Mouse (Mus musculus) liver (tissue): ENCODE data around the gene Rab40b.
"Not testable (repeated sequence)": the region's sequence is repeated elsewhere in the genome, so short reads cannot be mapped to it uniquely, and the experiment has no call there.

Experiments used
- DNase-seq: peaks from one replicate; pipeline ENCODE4 v3.0.0-alpha.2; 2020; ENCODE audit warnings: mixed read lengths

Rab40b gene

DNA sequence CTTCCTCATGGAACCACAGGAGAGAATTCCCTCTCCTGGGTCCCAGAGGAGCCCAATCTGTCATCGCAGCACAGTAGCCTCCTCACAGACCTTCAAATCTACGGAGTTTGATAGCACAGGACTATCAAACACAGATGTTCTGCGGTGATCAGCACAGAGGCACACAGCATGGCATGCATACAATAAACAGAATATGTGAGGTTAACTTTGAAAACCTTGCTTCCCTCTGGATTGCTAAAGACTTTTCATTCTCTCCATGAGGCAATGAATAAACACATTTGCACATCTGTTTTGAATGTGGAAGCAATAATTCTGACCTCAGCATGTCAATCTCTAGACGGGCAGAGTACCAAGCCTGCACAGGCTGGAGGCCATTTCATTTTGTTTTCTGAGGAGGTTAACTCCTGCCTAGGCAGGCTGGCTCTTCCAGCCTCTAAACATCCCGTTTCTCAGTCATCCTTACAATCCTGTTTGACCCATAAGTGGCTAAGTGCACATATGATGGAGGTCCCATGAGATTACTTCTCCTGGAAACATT lies 20.8 kb downstream of the Rab40b start:
- DNase-seq, result no peak

DNA sequence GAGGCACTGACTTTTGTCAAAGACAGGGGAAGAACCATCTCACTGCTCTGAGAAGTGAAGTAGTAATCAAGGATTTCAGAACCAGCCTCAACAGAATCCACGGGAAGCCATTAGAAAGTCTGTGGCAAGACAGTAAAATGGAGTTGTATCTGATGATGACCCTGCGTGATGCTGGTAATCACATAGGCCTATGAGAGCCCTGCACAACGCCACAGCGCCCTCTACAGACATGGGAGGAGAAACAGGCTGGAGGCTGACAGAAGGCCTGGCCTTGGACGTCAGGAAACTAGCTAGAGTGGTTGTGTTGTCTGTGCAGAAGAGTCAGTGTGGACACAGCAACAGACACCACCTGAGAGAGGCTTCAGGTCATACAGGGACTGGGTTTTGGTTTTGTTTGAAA lies 25.8 kb downstream of the Rab40b start:
- DNase-seq, result peak; percentile 68

DNA sequence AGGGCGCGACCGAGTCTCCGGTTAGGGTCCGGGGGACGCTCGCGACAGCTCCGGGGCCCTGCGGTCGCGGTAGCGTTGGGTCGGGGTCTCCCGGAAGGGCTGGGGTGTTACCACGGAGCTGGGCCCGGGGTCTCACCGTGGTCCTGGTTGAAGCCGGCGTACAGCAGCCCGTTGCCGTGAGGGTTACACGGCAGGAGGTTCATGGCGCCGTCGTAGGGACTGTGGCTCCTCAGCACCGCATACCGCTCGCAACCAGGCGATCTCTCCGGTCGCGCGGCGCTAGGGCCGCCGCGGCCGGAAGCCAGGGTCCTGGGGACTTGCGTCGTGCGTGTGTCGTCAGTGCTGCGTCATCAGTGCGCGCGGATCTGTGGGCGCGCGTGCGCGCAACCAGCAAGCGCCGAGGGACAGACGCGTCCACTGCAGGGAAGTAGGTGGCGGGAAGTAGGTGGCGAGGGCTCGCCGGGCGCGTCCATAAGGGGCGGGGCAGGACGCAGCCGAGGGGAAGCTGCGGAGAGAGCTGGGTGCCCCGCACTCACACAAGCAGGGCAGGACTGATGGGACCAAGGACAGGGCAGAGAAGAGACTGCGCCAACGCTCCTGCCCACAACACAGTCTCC lies 33.9 kb downstream of the Rab40b start, which contains the start of gene Wdr45b:
Gene Wdr45b (minus strand): TSS at position 355 of the 617 bp plus-strand sequence.
- peak; percentile 97 for DNase-seq

DNA sequence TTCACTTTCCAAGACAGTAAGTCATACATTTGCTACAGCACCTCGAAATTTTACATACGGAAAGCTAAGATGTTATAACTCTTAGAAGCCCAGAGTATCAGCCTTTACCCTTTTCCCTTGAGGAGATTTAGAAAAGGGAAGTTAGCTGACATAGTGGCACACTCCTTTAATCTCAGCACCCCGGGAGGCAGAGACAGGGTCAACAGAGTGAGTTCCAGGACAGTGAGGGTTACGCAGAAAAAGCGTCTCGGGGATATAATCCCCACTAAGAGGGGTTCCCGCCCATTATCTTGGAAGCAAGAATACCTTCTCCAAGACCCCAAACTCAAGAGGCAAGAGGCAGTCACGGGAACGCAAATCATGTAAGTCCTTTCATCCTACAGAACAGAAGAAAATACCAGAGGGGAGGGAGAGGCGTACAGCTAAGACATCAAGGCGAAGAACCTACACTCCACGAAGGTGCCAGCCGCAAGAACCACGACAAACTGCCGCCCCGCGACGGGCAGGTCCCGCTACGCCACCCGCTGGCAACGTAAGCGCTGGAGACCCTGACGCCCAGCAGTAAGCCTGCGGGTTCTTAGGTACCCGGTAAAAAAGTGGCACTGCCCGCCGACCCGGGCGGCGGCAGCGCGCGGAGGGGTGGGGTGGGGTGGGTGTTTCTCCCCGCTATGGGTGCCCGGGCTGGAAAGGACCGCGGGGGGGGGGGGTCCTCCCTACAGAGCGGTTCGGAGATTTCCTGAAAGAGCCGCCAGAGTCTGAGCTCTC lies 34.5 kb downstream of the Rab40b start:
- DNase-seq, result peak; percentile 66

DNA sequence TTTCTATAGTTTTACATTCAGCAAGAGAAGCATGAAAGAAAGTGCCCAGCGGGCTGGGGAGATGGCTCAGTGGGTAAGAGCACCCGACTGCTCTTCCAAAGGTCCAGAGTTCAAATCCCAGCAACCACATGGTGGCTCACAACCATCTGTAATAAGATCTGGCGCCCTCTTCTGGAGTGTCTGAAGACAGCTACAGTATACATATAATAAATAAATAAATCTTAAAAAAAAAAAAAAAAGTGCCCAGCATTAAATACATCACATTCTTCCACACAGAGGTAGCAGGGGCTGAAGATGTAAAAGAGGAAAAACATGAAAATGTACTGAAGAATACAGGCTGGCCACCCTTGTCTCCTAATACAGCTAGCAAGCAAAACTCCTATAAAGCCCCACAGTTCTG lies 39.3 kb downstream of the Rab40b start:
- not testable (repeated sequence) for DNase-seq

DNA sequence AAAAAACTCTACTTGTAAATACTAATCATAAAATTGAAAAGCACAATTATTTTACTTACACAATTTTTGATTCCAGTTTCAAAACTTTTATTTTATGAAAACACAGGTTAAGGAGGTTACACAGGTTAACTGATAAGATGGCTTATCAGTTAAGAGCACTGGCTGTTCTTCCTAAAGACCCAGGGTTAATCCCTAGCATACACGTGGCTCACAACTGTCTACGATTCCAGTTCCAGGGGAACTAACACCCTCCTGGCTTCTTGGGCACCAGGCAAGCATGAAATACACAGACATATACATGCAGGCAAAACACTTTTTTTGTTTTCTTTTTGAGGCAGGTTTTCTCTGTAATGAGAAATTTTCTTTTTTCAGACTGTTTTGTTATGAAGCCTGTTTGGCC lies 39.9 kb downstream of the Rab40b start:
- no peak for DNase-seq

DNA sequence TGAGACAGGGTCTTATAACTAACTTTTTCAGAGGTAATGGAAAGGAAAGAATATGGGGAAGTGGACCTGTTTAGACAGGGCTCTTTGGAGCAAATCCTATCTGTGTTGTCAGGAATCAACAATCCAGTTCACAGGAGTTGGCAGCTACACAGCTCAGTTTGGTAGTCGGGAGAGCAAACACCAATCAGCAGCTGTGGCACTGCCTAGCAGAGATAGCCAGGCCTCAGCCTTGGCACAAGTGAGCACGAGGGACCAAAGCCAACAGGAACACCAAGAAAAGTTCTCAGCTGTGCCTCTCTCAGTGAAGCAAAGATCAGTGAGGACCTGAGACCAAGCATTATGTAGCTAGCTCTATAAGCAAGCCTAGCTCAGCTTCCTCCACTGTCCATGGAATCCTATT lies 41.0 kb downstream of the Rab40b start:
- DNase-seq, result no peak

DNA sequence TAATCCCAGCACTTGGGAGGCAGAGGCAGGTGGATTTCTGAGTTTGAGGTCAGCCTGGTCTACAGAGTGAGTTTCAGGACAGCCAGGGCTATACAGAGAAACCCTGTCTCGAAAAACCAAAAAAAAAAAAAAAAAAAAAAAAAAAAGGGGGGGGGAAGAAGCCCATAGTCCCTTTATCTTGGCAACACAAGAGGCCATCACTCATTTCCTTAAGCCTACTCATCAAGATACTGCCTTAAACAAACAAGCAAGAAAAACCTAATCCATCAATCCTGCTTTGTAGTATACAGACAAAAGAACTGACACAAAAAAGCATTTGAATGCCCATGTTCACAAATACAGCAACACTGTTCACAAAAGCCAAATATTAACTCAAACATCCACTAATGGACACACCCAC lies 45.6 kb downstream of the Rab40b start:
- DNase-seq, result not testable (repeated sequence)

DNA sequence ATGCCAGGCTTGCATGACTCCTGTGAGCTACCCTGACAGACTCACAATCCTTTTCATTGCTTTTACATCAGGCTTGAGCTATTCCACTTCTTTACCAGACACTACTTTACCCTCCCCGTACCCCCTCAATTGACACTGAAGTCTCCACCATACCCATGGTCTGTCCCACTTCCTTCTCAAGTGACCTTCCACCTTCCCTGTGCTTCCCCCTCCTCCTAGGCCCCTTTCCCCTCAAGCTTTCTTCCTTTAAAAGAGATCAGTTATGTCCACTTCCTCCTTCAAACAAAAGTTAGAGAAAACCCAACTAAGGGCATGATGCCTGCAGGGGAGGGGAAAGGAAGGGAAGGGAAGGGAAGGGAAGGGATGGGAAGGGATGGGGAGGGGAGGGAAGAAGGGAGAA lies 47.8 kb downstream of the Rab40b start:
- no peak for DNase-seq

DNA sequence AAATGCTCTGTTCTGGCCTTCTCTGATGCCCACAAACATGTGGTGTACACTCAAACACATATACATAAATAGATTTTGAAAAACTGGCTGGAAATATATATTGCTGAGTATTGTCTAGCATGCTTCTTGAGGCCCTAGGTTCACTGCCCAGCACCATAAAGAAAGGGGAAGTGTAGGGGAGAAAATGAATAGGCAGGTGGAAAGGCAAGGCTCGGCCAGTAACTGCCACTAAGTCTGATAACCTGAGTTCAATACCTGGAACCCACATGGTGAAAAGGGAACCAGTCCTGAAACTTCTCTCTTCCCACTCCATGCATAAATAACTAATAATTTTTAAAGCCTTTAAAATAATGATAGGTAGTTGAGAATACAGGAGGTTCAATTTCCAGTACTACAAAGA lies 48.4 kb downstream of the Rab40b start:
- DNase-seq, result no peak

DNA sequence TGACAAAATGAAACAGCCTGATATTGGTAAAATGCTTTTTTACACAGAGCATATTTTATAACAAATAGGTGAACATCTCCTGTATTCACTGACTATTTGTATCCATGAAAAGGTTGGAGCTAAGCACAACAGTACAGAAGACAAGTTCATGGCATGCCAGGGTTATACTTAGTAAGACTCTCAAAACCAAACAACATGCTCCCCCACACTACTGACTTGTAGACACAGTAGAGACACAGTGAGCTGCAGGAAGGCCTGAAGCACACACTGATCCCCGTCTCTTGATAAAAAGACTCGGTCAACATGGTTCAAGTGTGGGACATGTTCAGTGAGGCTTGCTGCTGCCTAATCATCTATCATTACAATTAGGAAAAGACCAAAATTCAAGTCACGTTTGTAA lies 56.4 kb downstream of the Rab40b start:
- no peak for DNase-seq

DNA sequence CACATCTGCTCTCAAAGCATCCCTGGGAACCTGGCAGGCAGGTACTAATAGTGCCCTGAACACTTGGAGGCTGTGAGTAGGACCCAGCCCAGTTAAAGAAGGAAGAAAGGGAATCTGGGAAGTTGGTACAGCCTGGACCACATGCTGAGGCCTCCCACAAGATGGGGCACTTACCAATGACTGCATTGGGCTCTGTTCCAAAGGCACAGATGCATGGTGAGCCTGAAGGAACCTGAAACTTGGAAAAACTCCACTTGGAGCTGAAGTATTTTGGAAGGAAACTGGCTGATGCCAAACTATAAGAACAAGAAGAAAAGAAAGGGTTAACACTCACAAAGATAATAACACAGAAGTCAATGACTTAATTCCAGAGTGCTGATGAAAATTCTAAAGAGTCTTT lies 59.4 kb downstream of the Rab40b start:
- DNase-seq, result no peak

DNA sequence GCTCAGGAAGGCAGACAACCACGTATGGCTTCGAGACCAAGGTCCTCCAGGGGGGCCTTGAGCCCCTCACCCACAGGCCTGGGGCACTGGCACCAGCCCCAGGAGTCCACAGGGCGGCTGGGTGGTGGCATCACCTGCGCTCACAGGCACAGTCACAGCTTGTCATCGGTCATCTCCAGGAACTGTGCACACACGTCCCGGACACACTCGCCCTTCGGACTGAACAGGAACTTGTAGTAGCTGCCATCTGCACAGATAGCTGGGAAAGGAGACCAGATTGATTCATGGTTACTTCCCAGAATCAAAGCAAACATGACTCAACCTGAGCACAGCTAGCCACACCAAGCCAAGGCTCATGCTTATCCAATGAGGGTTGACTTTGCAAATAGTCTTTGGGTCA lies 59.8 kb downstream of the Rab40b start:
- DNase-seq, result no peak

DNA sequence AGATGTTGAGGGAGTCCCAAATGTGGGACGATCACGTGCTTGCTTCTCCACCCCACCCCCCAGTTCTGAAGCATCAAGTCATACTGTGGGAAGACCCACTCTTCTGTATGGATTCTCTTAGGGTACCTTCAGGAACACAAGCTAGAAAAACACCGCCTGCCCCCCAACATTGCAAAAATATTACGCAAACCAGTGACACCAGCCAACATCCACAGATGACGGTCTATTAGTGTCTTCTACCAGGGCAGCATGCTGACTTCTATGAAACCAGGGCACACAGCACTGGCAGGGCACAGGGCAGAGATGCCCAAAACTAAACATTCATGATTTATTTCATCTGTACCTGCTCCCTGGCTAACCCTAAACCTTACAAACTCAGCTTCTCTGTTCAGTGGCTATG lies 61.4 kb downstream of the Rab40b start:
- no peak for DNase-seq

DNA sequence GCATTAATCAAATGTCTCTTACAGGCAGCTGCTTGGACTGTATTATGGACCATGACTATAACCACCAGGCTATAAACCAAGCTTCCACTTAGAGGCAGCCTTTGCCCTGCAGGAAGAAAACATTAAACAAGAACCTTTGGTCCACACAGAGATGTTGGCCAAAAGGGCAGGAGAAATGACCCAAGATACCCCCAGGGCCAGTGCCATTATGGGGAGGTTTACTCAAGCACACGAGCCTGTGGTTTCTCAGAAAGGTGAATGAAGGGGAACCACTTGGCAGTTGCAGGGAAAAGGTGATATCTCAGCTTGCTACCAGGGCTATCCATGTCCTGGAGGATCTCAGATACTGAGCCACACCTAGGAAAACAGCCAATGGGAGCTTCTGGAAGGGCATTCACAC lies 62.0 kb downstream of the Rab40b start:
- no peak for DNase-seq

DNA sequence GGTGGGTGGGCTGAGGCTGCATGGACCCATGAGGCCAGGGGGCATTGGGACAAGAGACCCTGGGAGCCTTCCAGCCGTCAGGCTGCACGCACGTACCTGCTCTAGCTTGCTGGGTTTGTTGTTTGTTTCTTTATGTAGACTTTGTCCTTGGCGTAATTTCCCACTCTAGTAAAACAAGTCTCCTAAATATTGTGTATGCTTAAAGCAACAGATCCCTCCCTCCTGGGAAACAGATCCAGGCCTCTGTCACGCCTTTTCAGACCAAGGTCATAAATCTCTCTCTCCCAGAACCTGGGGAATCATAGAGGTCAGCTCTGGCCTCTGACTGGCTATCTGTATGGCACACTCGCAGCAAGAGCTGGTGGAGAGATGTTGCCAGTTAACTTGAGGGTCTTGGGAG lies 80.3 kb downstream of the Rab40b start:
- not testable (repeated sequence) for DNase-seq

DNA sequence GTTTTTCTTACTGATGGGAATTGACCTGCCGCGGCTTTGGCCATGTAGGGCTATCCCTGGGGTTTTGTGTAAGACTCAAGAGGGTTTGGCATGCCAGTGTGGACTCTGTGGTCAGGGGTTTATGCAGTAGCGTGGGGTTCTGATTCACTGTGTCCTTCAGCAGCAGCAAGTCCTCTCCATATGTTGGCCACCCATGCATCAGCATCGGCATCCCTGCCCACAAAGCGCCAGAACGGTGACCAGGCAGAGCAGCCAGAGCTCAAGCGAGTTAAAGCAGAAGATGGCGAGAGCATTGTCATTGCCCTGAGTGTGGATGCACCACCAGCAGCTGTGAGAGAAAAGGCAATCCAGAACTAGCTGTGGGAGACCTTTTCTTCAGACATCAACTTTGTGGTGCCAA lies 81.4 kb downstream of the Rab40b start:
- DNase-seq, result no peak
